Mouse (Mus musculus) left cerebral cortex, postnatal 4 days (tissue): ENCODE measurements around the gene Adgrg5. TPM values are rescaled to one million over a fixed set of nuclear protein-coding genes. Genes with fewer than 3 reads are reported as not detected.
A peak's percentile ranks its signal among the peaks of the same experiment; 100 is the strongest.

Experiments used
- DNase-seq: peaks from one replicate; pipeline ENCODE4 v3.0.0-alpha.2; 2022
- intact Hi-C: fragments of 180-260 bp; cut with DNase I; formaldehyde crosslinking; loops from one replicate; pipeline ENCODE4 v1.15.1; 2025
- total RNA-seq, 2 experiments: library from RNA; stranded (reverse); gene quantifications; 2 replicates each; pipeline ENCODE4 v1.2.3; 2021

Gene Adgrg5
- total RNA-seq, 2 experiments from 2014 or later, result 0.74 TPM; not detected in 1

DNA sequence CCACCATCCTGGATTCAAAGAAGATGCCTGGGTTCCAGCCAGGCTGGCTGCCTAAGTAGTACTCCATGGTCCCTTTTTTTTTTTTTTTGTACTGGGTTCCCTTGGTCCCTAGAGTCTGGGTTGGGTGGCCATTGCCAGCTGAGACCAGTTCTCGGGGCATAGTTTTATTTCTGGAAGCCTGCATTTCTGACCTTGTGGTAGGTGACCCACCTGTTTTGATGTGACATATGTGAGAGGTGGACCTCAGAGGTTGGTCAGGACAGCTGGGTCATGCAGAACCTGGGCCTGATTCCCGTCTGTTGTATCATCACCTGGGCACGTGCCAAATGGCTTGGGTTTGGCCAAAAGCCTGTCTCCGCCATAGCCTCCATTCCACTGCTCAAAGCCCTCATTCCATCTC, 66.2 kb downstream of the Adgrg5 start:
- peak; percentile 76 for DNase-seq
- intact Hi-C loops, result no loop called here

DNA sequence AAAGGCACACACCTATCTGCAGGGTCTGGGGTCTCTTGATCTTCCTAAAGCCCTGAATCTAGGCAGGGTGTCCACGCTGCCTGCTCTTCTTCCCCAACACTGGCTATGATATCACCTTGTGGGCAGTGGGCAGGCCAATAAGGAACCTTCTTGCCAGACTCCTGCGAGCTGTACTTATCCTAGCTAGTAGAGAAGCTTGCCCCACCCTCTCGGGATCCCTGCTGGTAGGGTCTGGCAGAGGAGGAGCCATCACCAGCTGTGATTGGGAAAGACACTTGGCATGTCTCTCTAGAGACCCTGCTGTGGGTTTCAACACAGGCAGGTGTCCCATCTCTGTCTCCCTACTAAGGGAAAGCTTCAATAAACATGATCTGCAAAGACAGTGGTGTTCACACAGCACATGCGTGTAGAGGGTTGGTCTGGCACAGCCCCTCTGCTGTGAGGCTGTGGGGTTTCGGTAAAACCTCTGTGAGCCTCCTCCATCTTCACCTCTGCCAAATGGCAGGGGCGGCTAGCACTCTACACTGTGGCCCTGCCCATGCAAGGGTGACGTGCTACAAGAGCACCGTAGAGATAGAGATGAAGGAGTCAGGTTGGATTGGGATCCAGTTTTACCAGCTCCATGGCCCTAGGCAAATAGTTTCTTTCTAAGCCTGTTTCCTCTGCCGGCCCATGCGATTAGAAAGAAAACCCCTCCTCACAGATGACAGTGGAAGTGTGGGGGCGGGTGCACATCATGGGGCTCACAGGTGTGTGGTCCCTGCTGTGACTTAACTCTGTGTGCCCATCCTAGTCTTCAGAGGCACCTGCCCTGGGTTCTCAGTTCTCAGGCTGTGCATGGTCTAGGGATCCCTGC, 67.3 kb downstream of the Adgrg5 start:
- intact Hi-C loops, result no loop called here
- peak; percentile 56 for DNase-seq

GRCm38 (mm10) chr8:94991454-94991994, 68.0 kb downstream of the Adgrg5 start:
- no peak for DNase-seq
- intact Hi-C loops, result no loop called here

- DNase-seq, result no peak
- intact Hi-C loops, result no loop called here
Observed at GRCm38 (mm10) chr8:94992010-94992409, 68.5 kb downstream of the Adgrg5 start.

DNA sequence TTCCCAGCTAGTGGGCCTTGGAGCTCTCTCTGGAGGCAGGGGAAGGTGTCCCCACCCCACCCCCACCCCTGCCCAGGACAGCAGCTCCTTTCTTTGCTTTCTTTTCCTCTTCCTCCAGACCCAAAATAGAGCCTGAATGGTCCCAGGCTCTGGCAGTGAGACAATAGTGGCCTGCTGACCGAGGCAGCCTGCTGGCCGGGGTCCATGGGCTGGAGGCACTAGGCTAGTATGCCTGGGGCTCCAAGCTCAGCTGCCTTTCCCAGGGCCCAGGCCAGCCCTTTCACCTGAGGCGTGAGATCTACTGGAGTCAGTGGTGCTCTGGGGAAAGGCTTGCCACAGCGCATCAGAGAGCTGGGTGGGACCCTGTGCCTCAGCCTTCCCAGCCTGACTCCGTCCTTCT, 69.0 kb downstream of the Adgrg5 start:
- DNase-seq, result peak; percentile 87
- intact Hi-C loops, result no loop called here

Other genes with a start within 250 kb of the Adgrg5 start
- 1 to 10 TPM; 7.3 to 8.5 TPM for gene Pllp, start 227.4 kb upstream of the Adgrg5 start, total RNA-seq
- not detected for gene Ccl22, start 178.1 kb upstream of the Adgrg5 start, total RNA-seq
- gene Cx3cl1, start 151.7 kb upstream of the Adgrg5 start, total RNA-seq, result 100 to 1,000 TPM in 1 of 2 experiments, 10 to 100 TPM in 1; 88.5 to 111 TPM
- 1 to 10 TPM; 2.4 to 2.8 TPM for gene Ccl17, start 113.2 kb upstream of the Adgrg5 start, total RNA-seq
- 10 to 100 TPM; 41.8 to 42.4 TPM for gene Coq9, start 85.4 kb upstream of the Adgrg5 start, total RNA-seq
- 10 to 100 TPM; 84.3 to 84.6 TPM for gene Ciapin1, start 85.3 kb upstream of the Adgrg5 start, total RNA-seq
- 10 to 100 TPM; 53.6 to 63.3 TPM for gene Polr2c, start 66.2 kb upstream of the Adgrg5 start, total RNA-seq
- gene Dok4, start 47.4 kb upstream of the Adgrg5 start, total RNA-seq, result 100 to 1,000 TPM; 181 to 191 TPM
- 1 to 10 TPM; 4.9 to 5.5 TPM for gene Ccdc102a, start 5.6 kb upstream of the Adgrg5 start, total RNA-seq
- 100 to 1,000 TPM; 125 to 153 TPM for gene Adgrg1, start 51.1 kb downstream of the Adgrg5 start, total RNA-seq
- gene Adgrg3, start 94.0 kb downstream of the Adgrg5 start, total RNA-seq, result 1 to 10 TPM; 1.1 to 2.1 TPM
- 1 to 10 TPM; 2.7 to 3.0 TPM for gene Drc7, start 131.4 kb downstream of the Adgrg5 start, total RNA-seq
- gene Katnb1, start 157.5 kb downstream of the Adgrg5 start, total RNA-seq, result 10 to 100 TPM; 49.9 to 52.4 TPM